Mouse (Mus musculus): ENCODE data around the gene Olfr1375. TPM values are rescaled to one million over a fixed set of nuclear protein-coding genes. Genes with fewer than 3 reads are reported as not detected.

Gene Olfr1375
- polyA plus RNA-seq, 1 experiment, result not detected

Other genes with a start within 250 kb of the Olfr1375 start
- 0.19 and 0.55 TPM in 2 replicates for gene Zfp354c, start 220.4 kb upstream of the Olfr1375 start, polyA plus RNA-seq (2012; rRNA removed)
- 0.06 and 0.08 TPM in 2 replicates for gene Zfp879, start 206.6 kb upstream of the Olfr1375 start, polyA plus RNA-seq (2012; rRNA removed)
- 0.23 and 0.45 TPM in 2 replicates for gene Grm6, start 197.4 kb upstream of the Olfr1375 start, polyA plus RNA-seq (2012; rRNA removed)
- gene Zfp454, start 160.5 kb upstream of the Olfr1375 start, polyA plus RNA-seq (2012; rRNA removed), result 0.15 and 0.40 TPM in 2 replicates
- 0.58 and 1.1 TPM in 2 replicates for gene Zfp2, start 131.9 kb upstream of the Olfr1375 start, polyA plus RNA-seq (2012; rRNA removed)
- 0.04 TPM in 1 of 2 replicates, not detected in the other for gene Zfp354b, start 116.5 kb upstream of the Olfr1375 start, polyA plus RNA-seq (2012; rRNA removed)
- not detected in 2 replicates for gene 4933414I15Rik, start 104.3 kb upstream of the Olfr1375 start, polyA plus RNA-seq (2012; rRNA removed)
- not detected in 2 replicates for gene Prop1, start 94.3 kb upstream of the Olfr1375 start, polyA plus RNA-seq (2012; rRNA removed)
- gene Olfr1378, start 81.6 kb upstream of the Olfr1375 start, polyA plus RNA-seq (2012; rRNA removed), result not detected in 2 replicates
- gene Olfr1377, start 66.1 kb upstream of the Olfr1375 start, polyA plus RNA-seq (2012; rRNA removed), result not detected in 2 replicates
- gene Olfr51, start 44.5 kb upstream of the Olfr1375 start, polyA plus RNA-seq (2012; rRNA removed), result not detected in 2 replicates
- gene Olfr54, start 33.9 kb upstream of the Olfr1375 start, polyA plus RNA-seq (2012; rRNA removed), result not detected in 2 replicates
- gene Zfp354a, start 11.1 kb downstream of the Olfr1375 start, polyA plus RNA-seq (2012; rRNA removed), result 0.61 and 1.3 TPM in 2 replicates
- not detected in 2 replicates for gene Gm12569, start 172.4 kb downstream of the Olfr1375 start, polyA plus RNA-seq (2012; rRNA removed)
- 21.8 and 31.9 TPM in 2 replicates for gene Clk4, start 213.6 kb downstream of the Olfr1375 start, polyA plus RNA-seq (2012; rRNA removed)
- gene BC049762, start 214.9 kb downstream of the Olfr1375 start, polyA plus RNA-seq (2012; rRNA removed), result 0.27 and 0.35 TPM in 2 replicates
- gene Col23a1, start 241.8 kb downstream of the Olfr1375 start, polyA plus RNA-seq (2012; rRNA removed), result 3.3 and 4.4 TPM in 2 replicates

All from large intestine, adult 2 months (tissue).